Mouse (Mus musculus) spleen, adult 2 months (tissue): ENCODE data around the gene Ppp2r2c.

Experiments
- CTCF ChIP-seq: fragments of 200-500 bp; IDR thresholded peaks from 2 replicates; pipeline ENCODE4 v1.5.1; 2011; ENCODE audit warnings: mild to moderate bottlenecking, inconsistent platforms; ENCODE audit not compliant: insufficient read depth, insufficient read length, insufficient replicate concordance; ENCODE audit errors: extremely low read depth
- POLR2A ChIP-seq: fragments of 200-500 bp; IDR thresholded peaks from 2 replicates; pipeline ENCODE4 v1.6.1; 2011; ENCODE audit warnings: low read depth, low read length, inconsistent platforms

GRCm38 (mm10) chr5:36960501-36960900, 92.2 kb downstream of the Ppp2r2c start:
- TF ChIP-seq CTCF (no peak), POLR2A (no peak)
